Mouse (Mus musculus) 416B (cell line): ENCODE results near the gene E130114P18Rik.
A peak's percentile ranks its signal among the peaks of the same experiment; 100 is the strongest.

Experiments used
- DNase-seq: peaks from one replicate; pipeline ENCODE4 v3.0.0; 2011; ENCODE audit warnings: low read depth

Gene E130114P18Rik

GRCm38 (mm10) chr4:97751483-97752251, 26.2 kb downstream of the E130114P18Rik start:
- peak; percentile 79 for DNase-seq

- peak; percentile 98 for DNase-seq
Measured at GRCm38 (mm10) chr4:97751030-97751482, 26.8 kb downstream of the E130114P18Rik start.

DNA sequence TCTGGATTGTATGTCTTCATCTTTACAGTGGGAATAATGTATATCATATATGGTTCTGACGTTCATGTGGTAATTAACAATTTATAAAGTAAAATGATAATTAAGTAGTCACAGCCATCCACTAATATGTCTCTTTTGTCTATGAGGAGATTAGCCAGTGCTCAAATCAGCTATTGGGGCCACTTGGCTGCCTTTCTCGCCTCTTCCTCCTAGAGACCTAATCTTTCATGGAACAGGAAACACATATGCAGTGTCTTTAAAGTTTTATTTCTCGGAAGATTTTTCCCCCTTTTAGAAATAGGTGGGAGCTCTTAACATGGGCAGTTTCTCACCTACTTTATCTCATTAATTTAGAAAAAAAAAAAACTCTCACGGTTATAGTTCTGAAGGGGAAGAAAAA, 27.5 kb downstream of the E130114P18Rik start:
- no peak for DNase-seq

DNA sequence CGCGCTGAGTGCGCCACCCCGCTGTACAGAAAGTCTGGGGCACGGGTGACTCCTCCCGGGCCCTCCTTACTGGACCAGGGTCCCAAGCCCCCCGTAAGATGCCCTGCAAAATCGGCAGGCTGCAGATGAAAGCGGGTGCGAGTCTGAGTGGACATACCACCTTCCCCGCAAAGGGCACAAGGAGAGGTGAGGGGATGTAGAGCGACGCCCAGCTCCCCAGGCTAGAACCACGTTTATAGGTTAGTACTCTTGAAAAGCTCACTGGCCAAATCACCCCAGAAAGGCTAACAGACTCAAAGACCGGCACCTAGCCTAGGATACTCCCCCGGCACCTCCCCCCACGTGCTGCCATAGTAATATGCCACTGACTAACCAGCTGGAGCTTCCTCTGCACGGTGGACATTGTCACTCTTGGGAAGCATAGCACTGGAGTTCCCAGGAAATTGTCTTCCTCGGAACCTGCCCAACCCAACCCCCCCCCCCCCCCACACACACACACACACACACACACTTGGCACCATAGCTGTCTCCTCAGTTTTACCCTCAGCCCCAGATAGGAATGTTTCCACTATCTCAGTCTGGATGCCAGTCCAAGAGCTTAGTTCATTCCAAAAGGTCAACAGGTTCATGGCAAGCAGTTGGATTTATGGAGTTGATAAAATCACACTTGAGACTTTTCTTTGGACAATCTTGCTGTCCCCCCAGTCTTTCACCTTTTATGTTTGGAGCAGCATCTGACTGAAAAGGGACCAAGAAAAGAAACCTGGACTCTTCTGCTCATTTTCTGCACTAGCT, 31.6 kb downstream of the E130114P18Rik start:
- DNase-seq = no peak

GRCm38 (mm10) chr4:97745296-97746105, 32.4 kb downstream of the E130114P18Rik start:
- peak; percentile 31 for DNase-seq

- DNase-seq = no peak
Measured at GRCm38 (mm10) chr4:97743932-97744331, 33.9 kb downstream of the E130114P18Rik start.

DNA sequence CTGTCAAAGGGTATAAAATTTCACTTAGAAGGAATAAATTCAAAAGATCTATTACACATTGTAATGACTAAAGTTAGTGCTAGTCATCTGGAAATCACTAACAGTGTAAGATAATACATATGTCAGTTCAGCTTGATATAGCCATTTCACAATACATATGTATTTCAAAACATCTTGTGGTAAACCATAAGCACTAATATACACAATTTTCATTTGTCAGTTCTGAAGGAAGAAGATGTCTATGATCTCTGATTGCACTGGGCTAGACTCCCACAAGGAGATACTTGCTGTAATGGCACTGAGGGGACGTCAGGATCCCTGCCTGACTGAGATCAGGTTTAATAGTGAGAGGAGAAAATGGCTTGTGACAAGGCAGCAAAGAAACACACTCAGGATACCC, 44.5 kb downstream of the E130114P18Rik start:
- peak; percentile 29 for DNase-seq

DNA sequence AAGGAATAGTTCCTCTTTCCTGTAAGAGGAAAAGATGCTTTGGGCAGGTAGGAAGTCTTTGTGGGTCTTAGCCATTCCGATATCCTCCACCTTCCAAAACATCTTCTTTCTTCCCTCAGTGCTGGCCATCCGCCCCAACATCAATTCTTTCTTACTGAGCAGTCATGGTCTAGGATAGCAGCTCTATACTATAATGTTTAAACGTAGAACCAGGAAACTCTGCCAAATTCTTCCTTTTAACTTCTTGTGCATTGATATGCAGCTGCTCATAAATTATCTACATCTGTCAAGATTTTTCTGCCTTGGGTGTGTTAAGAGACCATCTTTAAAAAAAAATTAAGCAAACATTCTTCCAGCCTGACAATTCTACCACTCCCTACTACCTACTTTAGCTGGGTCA, 47.5 kb downstream of the E130114P18Rik start:
- no peak for DNase-seq

DNA sequence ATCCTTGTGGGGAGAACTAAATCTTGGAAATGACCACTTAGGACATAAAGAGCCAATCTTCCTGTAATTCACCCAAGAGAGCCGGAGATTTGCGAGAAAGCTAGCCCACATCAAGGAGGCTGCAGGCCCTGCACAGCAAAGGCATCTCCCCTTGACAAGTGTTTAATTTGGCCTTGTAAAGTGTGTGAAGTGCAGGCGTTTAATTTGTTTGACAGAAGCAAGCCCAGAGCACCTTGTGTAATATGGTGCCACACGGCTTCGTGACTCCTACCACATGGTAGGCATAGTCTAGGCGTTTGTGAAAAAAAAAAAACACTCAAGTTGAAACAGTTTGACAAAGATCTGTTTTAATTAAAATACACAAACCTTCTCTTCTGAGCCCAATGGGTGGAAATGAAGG, 47.9 kb downstream of the E130114P18Rik start:
- DNase-seq = no peak

GRCm38 (mm10) chr4:97728520-97728919, 49.4 kb downstream of the E130114P18Rik start:
- DNase-seq = no peak

- no peak for DNase-seq
Measured at GRCm38 (mm10) chr4:97723374-97723773, 54.5 kb downstream of the E130114P18Rik start.

DNA sequence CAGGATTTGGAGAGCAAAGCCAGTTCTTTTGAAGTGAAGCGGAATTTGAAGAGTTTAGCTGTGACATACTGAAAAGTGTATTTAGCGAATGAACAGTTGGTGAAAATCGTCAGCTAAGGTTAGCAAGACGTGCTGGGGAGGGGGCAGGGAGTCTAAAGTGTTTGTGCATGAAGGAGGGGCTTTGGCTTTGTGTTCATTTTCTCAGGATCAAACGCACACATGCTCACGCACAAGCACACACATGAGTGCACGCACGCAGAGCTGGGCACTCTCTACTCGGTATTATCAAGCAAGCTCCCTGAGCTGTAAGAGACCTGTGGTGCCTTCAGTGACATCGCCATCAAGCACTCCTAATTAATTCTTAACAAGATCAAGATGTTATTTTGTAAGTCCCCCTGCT, 55.2 kb downstream of the E130114P18Rik start:
- DNase-seq = no peak

GRCm38 (mm10) chr4:97714616-97715015, 63.3 kb downstream of the E130114P18Rik start:
- no peak for DNase-seq

- no peak for DNase-seq
Measured at GRCm38 (mm10) chr4:97714101-97714615, 63.7 kb downstream of the E130114P18Rik start.

DNA sequence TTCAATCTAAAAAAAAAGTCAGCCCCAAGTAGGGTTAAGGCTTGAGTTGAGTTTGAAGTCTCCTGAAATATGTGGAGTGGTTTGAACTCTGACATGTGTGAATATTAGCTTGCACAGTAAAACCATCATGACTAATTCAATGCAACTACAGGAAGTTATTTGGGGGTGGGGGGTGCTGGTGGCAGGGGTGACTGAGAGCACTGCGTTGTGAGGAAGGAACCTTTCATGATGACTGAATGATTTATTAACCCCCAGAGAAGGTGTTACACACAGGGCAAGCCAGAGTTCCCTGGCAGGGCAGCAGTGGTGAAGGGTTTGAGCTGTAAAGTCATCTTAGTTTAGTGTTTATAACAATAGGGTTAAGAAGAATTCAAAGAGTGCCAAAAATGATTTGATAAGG, 65.3 kb downstream of the E130114P18Rik start:
- no peak for DNase-seq

DNA sequence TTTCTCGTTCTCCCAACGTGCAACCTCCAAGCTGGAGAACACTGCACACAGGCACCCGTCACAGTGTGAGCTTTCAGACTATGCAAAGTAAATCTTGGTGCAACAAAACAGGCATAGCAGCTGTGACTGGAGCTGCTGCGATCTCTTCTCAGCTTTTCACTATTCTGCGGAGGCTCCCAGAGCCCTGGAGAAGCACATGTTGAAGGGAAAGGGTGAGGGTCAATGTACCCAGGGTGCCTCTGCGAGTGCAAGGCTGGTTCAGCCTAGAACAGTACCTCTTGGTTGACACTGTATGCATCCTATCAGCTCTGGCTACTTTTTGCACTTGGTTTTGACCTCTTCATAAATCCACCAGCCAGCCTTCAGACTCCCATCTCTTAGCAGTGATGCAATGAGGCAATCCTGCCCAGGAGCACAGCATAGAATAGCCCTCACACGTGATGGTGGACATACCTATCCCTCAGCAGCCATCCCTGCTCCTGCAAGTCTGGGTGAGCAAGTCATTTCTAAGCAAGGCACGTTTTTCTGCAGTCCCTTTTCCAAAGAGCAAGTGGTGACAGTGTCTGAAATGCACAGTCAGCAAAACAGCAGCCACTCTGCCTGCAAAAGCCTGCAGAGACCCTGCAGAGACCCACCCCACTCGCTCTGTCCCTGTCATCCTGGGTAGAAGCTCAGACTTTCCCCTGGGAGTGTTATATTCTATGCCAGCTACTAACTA, 67.7 kb downstream of the E130114P18Rik start:
- no peak for DNase-seq

DNA sequence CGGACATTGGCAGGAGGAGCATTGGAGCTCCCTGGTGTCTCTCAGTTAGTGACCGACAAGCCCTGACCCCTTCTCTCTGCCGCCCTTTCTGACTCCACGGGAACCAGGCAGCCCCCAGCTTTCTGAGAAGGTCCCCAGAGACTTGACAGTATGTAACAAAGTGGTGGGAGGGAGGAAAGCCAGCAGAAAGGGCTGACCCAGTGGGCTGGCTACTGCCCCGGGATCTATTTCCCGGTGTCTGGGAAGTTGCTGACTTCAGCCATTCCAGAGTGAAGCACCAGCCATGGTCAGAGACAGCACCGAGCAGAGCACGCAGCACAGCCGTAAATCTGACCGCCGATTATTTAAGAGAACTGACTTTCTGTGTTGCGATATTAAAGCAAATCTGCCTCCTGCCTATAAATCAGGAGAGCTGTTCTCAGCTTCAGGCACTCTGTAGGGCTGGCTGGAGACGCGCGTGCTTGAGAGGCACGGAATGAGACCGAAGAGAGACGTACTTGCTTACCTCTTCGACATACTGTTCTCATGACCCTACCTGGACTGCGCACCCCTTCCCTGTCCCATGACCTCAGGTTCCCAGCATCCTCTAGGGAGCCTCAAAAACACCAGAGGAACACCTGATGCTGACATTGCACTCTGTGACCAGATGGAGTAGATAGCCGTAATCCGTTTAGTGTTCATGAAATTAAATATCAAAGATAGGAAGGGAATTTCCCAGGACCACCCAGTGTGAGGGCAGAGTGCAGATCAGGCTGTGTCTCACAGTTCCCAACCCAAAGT, 70.3 kb downstream of the E130114P18Rik start:
- DNase-seq = no peak

GRCm38 (mm10) chr4:97696684-97697615, 80.9 kb downstream of the E130114P18Rik start:
- no peak for DNase-seq

DNA sequence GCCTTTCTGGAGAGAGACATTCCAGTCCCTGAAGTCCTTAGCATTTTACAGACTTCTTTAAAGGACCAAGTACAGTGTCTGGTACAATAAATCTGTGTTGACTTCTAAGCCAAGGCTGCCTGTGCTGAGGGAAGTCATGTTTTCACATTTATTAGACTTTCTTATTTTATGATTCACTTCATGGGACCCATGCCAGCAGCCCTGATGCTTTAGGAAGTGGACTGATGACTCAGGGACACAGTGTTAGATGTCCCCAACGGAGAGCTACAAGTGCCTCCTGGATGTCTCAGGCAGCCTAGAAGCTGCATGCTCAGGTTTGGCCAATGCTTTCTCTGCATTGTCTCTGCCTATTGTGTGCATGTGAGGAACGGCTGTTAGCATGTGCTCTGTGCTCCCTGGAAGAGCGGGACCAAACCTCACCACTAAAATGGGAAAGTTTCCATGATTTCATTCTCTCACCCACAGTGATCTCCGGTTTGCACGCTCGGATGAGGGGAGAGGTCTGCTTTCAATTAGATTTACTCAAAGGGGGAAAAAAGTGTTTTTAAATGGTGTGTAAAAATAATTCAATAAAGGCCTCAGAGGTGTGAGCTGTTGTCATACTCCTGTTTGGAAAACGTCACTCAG, 82.4 kb downstream of the E130114P18Rik start:
- peak; percentile 34 for DNase-seq
